Mouse (Mus musculus) ES-E14 (cell line): ENCODE results near the gene Aldh2.

Experiments used
- CHD2 ChIP-seq: IDR thresholded peaks from 2 replicates; pipeline ENCODE4 v1.6.1; 2014; ENCODE audit warnings: mild to moderate bottlenecking, low read depth, low read length, inconsistent platforms
- HCFC1 ChIP-seq: IDR thresholded peaks from 2 replicates; pipeline ENCODE4 v1.6.1; 2012; ENCODE audit warnings: low read length, inconsistent platforms, borderline replicate concordance; ENCODE audit not compliant: insufficient read depth
- MAFK ChIP-seq: IDR thresholded peaks from 2 replicates; pipeline ENCODE4 v1.6.1; 2014; ENCODE audit warnings: mild to moderate bottlenecking, low read depth, low read length, inconsistent platforms; ENCODE audit not compliant: insufficient read depth
- ZC3H11A ChIP-seq: IDR thresholded peaks from 2 replicates; pipeline ENCODE4 v1.6.1; 2012; ENCODE audit warnings: low read depth, mild to moderate bottlenecking, inconsistent platforms, low read length, borderline replicate concordance
- ZNF384 ChIP-seq: IDR thresholded peaks from 2 replicates; pipeline ENCODE4 v1.6.1; 2012; ENCODE audit warnings: low read depth, low read length, inconsistent platforms

GRCm38 (mm10) chr5:121525774-121526450, 67.7 kb downstream of the Aldh2 start:
- no peak for TF ChIP-seq CHD2
- no peak for TF ChIP-seq ZNF384
- TF ChIP-seq MAFK = no peak
- no peak for TF ChIP-seq ZC3H11A
- TF ChIP-seq HCFC1 = no peak
